Mouse (Mus musculus): ENCODE measurements around the gene Pdss2. TPM values are rescaled to one million over a fixed set of nuclear protein-coding genes. Genes with fewer than 3 reads are reported as not detected.

The Pdss2 gene
- total and polyA plus RNA-seq, 3 experiments, result 2.8 to 10.8 (median 5.9) TPM

DNA sequence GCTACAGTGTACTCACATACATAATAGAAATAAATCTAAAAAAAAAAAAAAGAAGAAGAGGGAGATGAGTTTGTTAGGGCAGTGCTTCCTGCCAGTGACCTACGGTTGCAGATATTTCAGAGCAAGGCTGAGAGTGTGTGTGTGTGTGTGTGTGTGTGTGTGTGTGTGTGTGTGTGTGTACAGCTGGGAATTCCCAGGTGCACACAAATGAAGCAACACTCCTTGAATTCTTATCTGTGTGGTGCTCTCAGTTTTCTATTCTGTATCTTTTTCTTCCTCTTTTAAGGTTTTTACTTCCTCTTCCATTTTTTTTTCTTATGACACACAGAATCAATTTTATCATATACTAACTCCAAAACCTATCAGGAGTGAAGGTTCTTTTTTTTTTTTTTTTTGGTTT lies 283.0 kb downstream of the Pdss2 start:
- no peak for TF ChIP-seq GATA2 (IDR thresholded peaks at IDR 0.05; ENCODE audit: borderline replicate concordance, low read depth, low read length)
- TF ChIP-seq POLR2AphosphoS5 (IDR thresholded peaks at IDR 0.05; ENCODE audit: insufficient replicate concordance, low read depth, low read length), result no peak
- H3K27me3 ChIP-seq (ENCODE audit: insufficient read depth, low read length), result no peaks in the 10 kb centered on the region
- H3K36me3 ChIP-seq (replicated peaks), result peaks cover 67% of the 10 kb centered on the region
- DNase-seq (ENCODE audit: low spot score), result no peak
- H3K4me1 ChIP-seq (ENCODE audit: insufficient read depth, low read depth, low read length), result no peaks in the 10 kb centered on the region
- no peak overlapping the region for H3K4me3 ChIP-seq (ENCODE audit: low read depth, low read length)
- no peak for ATAC-seq (ENCODE audit: extremely low read depth, insufficient number of reproducible peaks, low FRiP score, poor library complexity, severe bottlenecking)
- no peaks in the 10 kb centered on the region for H3K9me3 ChIP-seq (replicated peaks)

DNA sequence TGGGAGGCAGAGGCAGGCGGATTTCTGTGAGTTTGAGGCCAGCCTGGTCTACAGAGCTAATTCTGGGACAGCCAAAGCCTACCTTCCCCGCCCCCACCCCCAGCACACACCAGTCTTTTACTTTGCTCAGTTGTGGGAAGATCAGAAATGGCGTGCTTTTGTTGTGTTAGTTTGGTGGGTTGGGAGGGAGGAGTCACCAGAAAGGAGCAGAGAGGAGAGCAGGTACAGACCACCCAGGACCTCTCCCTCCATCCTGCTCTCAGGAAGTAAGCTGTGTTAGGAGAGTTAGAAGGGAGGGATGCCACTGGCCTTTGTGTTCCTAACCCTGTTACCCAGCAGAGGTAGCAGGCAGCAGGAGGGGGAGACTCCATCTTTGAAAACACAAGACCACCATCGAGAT lies 285.8 kb downstream of the Pdss2 start:
- Histone ChIP-seq H3K36me3 (replicated peaks) (peaks cover 74% of the 10 kb centered on the region), H3K9me3 (replicated peaks) (no peaks in the 10 kb centered on the region), H3K27me3 (ENCODE audit: insufficient read depth, low read length) (no peaks in the 10 kb centered on the region), H3K4me1 (ENCODE audit: insufficient read depth, low read depth, low read length) (no peaks in the 10 kb centered on the region), H3K4me3 (ENCODE audit: low read depth, low read length) (no peak overlapping the region)
- DNase-seq (ENCODE audit: low spot score), result no peak
- ATAC-seq (ENCODE audit: extremely low read depth, insufficient number of reproducible peaks, low FRiP score, poor library complexity, severe bottlenecking), result no peak
- no peak for TF ChIP-seq POLR2AphosphoS5 (IDR thresholded peaks at IDR 0.05; ENCODE audit: insufficient replicate concordance, low read depth, low read length)
- TF ChIP-seq GATA1 (IDR thresholded peaks at IDR 0.05; ENCODE audit: borderline replicate concordance, low read length), result no peak
- TF ChIP-seq TAL1 (conservative IDR thresholded peaks at IDR 0.05; ENCODE audit: low read depth, low read length), result no peak
- TF ChIP-seq GATA2 (IDR thresholded peaks at IDR 0.05; ENCODE audit: borderline replicate concordance, low read depth, low read length), result no peak
- no peak for TF ChIP-seq CTCF (IDR thresholded peaks at IDR 0.05; ENCODE audit: low read depth, low read length)

DNA sequence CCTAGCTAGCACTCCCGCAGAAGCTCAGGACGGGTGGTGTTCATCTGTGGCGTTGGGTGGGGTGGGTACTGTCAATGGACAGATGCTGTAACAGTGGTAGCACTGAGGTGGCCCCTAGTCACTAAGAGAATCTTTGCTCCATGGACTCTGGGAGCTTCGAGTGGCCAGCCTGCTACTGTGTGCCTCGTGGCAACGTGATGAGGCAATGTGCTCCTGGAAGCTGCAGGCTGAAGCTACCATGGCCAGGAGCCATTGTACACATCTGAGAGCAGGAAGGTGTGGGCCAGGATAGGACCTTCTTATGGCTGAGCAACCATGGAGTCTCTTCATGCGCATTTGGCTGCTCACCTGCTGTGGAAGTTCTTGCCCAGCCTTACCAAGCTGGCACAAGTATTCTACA lies 287.9 kb downstream of the Pdss2 start:
- TF ChIP-seq GATA2 (IDR thresholded peaks at IDR 0.05; ENCODE audit: borderline replicate concordance, low read depth, low read length) (no peak), CTCF (IDR thresholded peaks at IDR 0.05; ENCODE audit: low read depth, low read length) (no peak), TAL1 (conservative IDR thresholded peaks at IDR 0.05; ENCODE audit: low read depth, low read length) (no peak), POLR2AphosphoS5 (IDR thresholded peaks at IDR 0.05; ENCODE audit: insufficient replicate concordance, low read depth, low read length) (no peak), GATA1 (IDR thresholded peaks at IDR 0.05; ENCODE audit: borderline replicate concordance, low read length) (no peak)
- Histone ChIP-seq H3K9me3 (replicated peaks) (no peaks in the 10 kb centered on the region), H3K4me1 (ENCODE audit: insufficient read depth, low read depth, low read length) (no peaks in the 10 kb centered on the region), H3K4me3 (ENCODE audit: low read depth, low read length) (no peak overlapping the region), H3K36me3 (replicated peaks) (peaks cover 78% of the 10 kb centered on the region), H3K27me3 (ENCODE audit: insufficient read depth, low read length) (no peaks in the 10 kb centered on the region)
- DNase-seq (ENCODE audit: low spot score) (no peak), ATAC-seq (ENCODE audit: extremely low read depth, insufficient number of reproducible peaks, low FRiP score, poor library complexity, severe bottlenecking) (no peak)

DNA sequence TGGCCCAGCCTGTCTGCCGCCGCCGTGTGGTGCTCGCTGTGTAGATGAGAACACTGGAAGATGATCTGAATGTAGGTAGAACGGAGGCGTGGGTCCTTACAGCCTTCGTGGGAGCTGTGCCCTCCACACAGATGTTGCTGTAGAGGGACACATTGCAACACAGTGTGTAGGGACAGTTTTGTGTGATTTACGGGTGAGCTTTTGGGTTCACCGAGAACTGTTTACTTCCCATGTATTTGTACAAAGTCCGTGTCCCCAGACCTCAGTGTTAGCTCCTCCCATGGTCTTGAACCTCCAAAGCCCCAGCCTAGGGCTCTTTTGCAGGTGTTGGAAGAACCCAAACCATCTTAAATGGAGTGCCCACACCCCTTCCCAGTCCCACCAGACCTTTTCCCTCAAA lies 291.7 kb downstream of the Pdss2 start:
- H3K27me3 ChIP-seq (ENCODE audit: insufficient read depth, low read length), result no peaks in the 10 kb centered on the region
- ATAC-seq (ENCODE audit: extremely low read depth, insufficient number of reproducible peaks, low FRiP score, poor library complexity, severe bottlenecking) (no peak), DNase-seq (ENCODE audit: low spot score) (no peak)
- H3K9me3 ChIP-seq (replicated peaks), result no peaks in the 10 kb centered on the region
- peaks cover 66% of the 10 kb centered on the region for H3K36me3 ChIP-seq (replicated peaks)
- no peak for TF ChIP-seq POLR2AphosphoS5 (IDR thresholded peaks at IDR 0.05; ENCODE audit: insufficient replicate concordance, low read depth, low read length)
- TF ChIP-seq CTCF (IDR thresholded peaks at IDR 0.05; ENCODE audit: low read depth, low read length), result no peak
- TF ChIP-seq GATA2 (IDR thresholded peaks at IDR 0.05; ENCODE audit: borderline replicate concordance, low read depth, low read length), result no peak
- no peak for TF ChIP-seq GATA1 (IDR thresholded peaks at IDR 0.05; ENCODE audit: borderline replicate concordance, low read length)
- TF ChIP-seq TAL1 (conservative IDR thresholded peaks at IDR 0.05; ENCODE audit: low read depth, low read length), result no peak
- no peaks in the 10 kb centered on the region for H3K4me1 ChIP-seq (ENCODE audit: insufficient read depth, low read depth, low read length)
- no peak overlapping the region for H3K4me3 ChIP-seq (ENCODE audit: low read depth, low read length)

Other genes starting within 250 kb of the Pdss2 start
- gene Sobp, start 47.0 kb upstream of the Pdss2 start, total RNA-seq (2014; fragmentation: Nextera tagmentation), result not detected in 2 replicates
- gene Sobp, start 47.0 kb upstream of the Pdss2 start, total RNA-seq (2017), result under 0.01 TPM in 1 of 2 replicates, not detected in the other
- gene Sobp, start 47.0 kb upstream of the Pdss2 start, polyA plus RNA-seq (2012), result not detected in 2 replicates
- not detected in 2 replicates for gene 9030612E09Rik, start 46.8 kb upstream of the Pdss2 start, total RNA-seq (2014; fragmentation: Nextera tagmentation)
- gene 9030612E09Rik, start 46.8 kb upstream of the Pdss2 start, total RNA-seq (2017), result not detected in 2 replicates
- not detected in 2 replicates for gene 9030612E09Rik, start 46.8 kb upstream of the Pdss2 start, polyA plus RNA-seq (2012)